Mouse (Mus musculus) spleen, adult 2 months (tissue): Measurements from ENCODE around the gene Psap. TPM values are rescaled to one million over a fixed set of nuclear protein-coding genes. Genes with fewer than 3 reads are reported as not detected.

ENCODE experiments used
- DNase-seq, 2 experiments: peaks; one replicate each; pipeline versions ENCODE4 v3.0.0 to v3.0.0-alpha.2; 2012 to 2021; ENCODE audit warnings: low spot score in 2 of 2, low read depth in 1 of 2
- H3K27ac ChIP-seq: fragments of 200-500 bp; 2 replicates; pipeline ENCODE4 v1.5.1; 2012; ENCODE audit warnings: low read length, inconsistent platforms; ENCODE audit not compliant: insufficient read depth
- H3K27me3 ChIP-seq: fragments of 200-500 bp; 2 replicates; pipeline ENCODE4 v1.6.1; 2012; ENCODE audit warnings: mild to moderate bottlenecking, moderate library complexity, low read length, inconsistent platforms; ENCODE audit not compliant: control insufficient read depth, insufficient read depth
- H3K36me3 ChIP-seq: fragments of 200-500 bp; 2 replicates; pipeline ENCODE4 v1.6.1; 2012; ENCODE audit warnings: mild to moderate bottlenecking, low read length, inconsistent platforms; ENCODE audit not compliant: control insufficient read depth, insufficient read depth
- H3K4me1 ChIP-seq: fragments of 200-500 bp; 2 replicates; pipeline ENCODE4 v1.6.1; 2011; ENCODE audit warnings: inconsistent platforms; ENCODE audit not compliant: control insufficient read depth, insufficient read depth, insufficient read length
- H3K4me3 ChIP-seq: fragments of 200-500 bp; 2 replicates; pipeline ENCODE4 v1.5.1; 2011; ENCODE audit warnings: mild to moderate bottlenecking, inconsistent platforms; ENCODE audit not compliant: insufficient read depth, insufficient read length; ENCODE audit errors: extremely low read depth
- CTCF ChIP-seq: fragments of 200-500 bp; IDR thresholded peaks from 2 replicates; pipeline ENCODE4 v1.5.1; 2011; ENCODE audit warnings: mild to moderate bottlenecking, inconsistent platforms; ENCODE audit not compliant: insufficient read depth, insufficient read length, insufficient replicate concordance; ENCODE audit errors: extremely low read depth
- POLR2A ChIP-seq: fragments of 200-500 bp; IDR thresholded peaks from 2 replicates; pipeline ENCODE4 v1.6.1; 2011; ENCODE audit warnings: low read depth, low read length, inconsistent platforms
- WGBS: fragments of 180-500 bp; shearing (Covaris S2); methylation state at CpG from one replicate; pipeline ENCODE4 v1.1.7; 2018; 5-methylcytosine and 5-hydroxymethylcytosine counted together
- polyA plus RNA-seq: library from polyadenylated mRNA; depleted of rRNA; stranded (reverse); fragments of >200 nt; gene quantifications from 2 replicates; pipeline ENCODE4 v1.2.3, GENCODE M21; 2012

Gene Psap
- polyA plus RNA-seq, 1 experiment, result 1,338 TPM

DNA sequence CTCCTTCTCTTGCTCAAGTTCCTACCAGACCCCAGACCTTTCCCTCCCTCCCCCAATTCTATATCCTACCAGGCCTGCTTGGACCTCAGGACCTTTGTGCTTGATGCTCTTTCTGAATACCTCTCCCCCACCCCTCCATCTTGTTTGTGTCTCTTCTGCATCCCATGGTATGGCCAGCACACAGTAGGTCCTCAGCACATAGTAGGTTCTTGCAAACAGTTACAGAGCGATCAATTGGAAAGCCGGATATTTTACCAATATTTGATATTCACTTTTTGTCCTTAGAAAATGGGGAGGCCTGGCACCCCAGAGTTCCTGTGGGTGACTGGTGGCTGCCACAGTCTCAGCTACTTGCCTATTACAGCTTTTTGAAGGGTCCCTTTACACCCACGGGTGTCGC, 57.6 kb downstream of the Psap start:
- H3K36me3 ChIP-seq, result no peaks in the 10 kb centered on the region
- 88% methylated on average over 4 of the region's 4 CpGs for WGBS
- H3K27ac ChIP-seq, result no peak overlapping the region
- TF ChIP-seq POLR2A, result no peak
- TF ChIP-seq CTCF, result no peak
- no peaks in the 10 kb centered on the region; the same call in 1 of the 2 replicates for H3K4me1 ChIP-seq
- DNase-seq, result no peak
- H3K27me3 ChIP-seq, result no peaks in the 10 kb centered on the region
- H3K4me3 ChIP-seq, result no peak overlapping the region

GRCm38 (mm10) chr10:60341528-60341927, 64.1 kb downstream of the Psap start:
- TF ChIP-seq POLR2A, result no peak
- no peak for TF ChIP-seq CTCF
- Histone ChIP-seq H3K36me3 (no peaks in the 10 kb centered on the region), H3K27me3 (no peaks in the 10 kb centered on the region), H3K4me1 (peaks cover 8% of the 10 kb centered on the region; the same call in 1 of the 2 replicates), H3K27ac (no peak overlapping the region), H3K4me3 (no peak overlapping the region)
- 30% methylated on average over 9 of the region's 9 CpGs for WGBS
- DNase-seq, result no peak

- Histone ChIP-seq H3K27ac (no peak overlapping the region), H3K36me3 (no peaks in the 10 kb centered on the region), H3K4me3 (no peak overlapping the region), H3K4me1 (peaks cover 17% of the 10 kb centered on the region; the same call in 1 of the 2 replicates), H3K27me3 (no peaks in the 10 kb centered on the region)
- WGBS, result 32% methylated on average over 3 of the region's 3 CpGs
- DNase-seq, result no peak
- no peak for TF ChIP-seq POLR2A
- TF ChIP-seq CTCF, result no peak
These were observed 66.7 kb downstream of the Psap start for GRCm38 (mm10) chr10:60344111-60344510.

GRCm38 (mm10) chr10:60346056-60346455, 68.6 kb downstream of the Psap start:
- H3K36me3 ChIP-seq, result no peaks in the 10 kb centered on the region
- H3K4me3 ChIP-seq, result no peak overlapping the region
- DNase-seq, result peak in 1 of 2 experiments; percentile 34
- H3K27ac ChIP-seq, result peak overlapping the region; percentile 34; the same call in 1 of the 2 replicates
- peaks cover 29% of the 10 kb centered on the region for H3K4me1 ChIP-seq
- WGBS, result 61% methylated on average over 4 of the region's 4 CpGs
- TF ChIP-seq CTCF (no peak), POLR2A (no peak)
- H3K27me3 ChIP-seq, result no peaks in the 10 kb centered on the region

GRCm38 (mm10) chr10:60346701-60347405, 69.4 kb downstream of the Psap start, which contains the start of gene Vsir:
Vsir (plus strand) TSS chr10:60346851.
- peak; percentile 55 to 79 for DNase-seq
- peak within 1 kb of the TSS; percentile 77 for H3K4me3 ChIP-seq
- peak; percentile 90 for TF ChIP-seq CTCF
- TF ChIP-seq POLR2A, result 0 out of 2 replicates have a peak, but pooled peaks have one; percentile 16
- H3K4me1 ChIP-seq, result peaks cover 35% of the 10 kb centered on the region
- no peaks in the 10 kb centered on the region for H3K36me3 ChIP-seq
- H3K27ac ChIP-seq, result peak within 1 kb of the TSS; percentile 93
- H3K27me3 ChIP-seq, result no peaks in the 10 kb centered on the region
- 1% methylated on average over 37 of the region's 37 CpGs for WGBS

DNA sequence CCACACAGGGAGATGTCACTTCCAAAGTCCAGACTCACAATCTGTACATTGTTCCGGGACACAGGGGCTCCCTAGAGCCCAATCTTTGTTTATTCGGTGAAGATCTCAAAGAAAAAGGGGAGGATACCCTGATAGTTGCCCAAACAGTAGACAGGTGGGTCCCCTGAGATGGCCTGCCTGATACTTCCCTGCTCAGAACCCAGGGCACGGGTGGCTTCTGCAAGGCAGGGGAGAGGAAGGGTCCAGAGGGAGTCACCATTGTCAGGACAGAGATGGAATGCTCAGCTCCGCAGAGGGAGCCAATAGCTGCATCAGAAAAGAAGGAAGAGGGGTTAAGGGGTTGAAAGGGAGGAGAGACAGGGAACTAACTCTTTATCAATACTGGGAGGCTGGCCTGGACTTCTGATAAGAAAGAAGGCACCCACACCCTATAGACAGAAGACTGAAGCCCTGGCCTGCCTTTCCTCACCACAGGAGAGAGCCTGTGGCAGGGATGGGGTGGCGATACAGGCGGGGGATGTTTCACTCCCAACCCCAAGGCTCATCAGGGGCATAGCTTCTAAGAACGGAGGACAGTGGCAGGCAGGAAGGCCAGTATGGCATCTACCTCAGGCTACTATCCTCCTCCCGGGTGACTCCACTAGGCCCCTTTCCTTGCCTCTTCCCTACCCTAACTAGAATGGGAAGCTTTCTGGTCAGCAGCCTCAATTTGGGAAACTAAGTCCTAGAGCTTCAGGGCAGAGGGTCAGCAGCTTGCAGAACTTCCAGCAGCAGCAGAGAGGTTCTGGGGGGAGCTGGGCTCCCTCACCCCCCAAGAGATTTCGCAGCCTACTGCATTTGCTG, 70.6 kb downstream of the Psap start:
- Histone ChIP-seq H3K4me3 (peak overlapping the region; percentile 77), H3K27ac (peak overlapping the region; percentile 93), H3K36me3 (no peaks in the 10 kb centered on the region), H3K27me3 (no peaks in the 10 kb centered on the region), H3K4me1 (peaks cover 42% of the 10 kb centered on the region)
- TF ChIP-seq POLR2A (no peak), CTCF (no peak)
- 55% methylated on average over 9 of the region's 9 CpGs for WGBS
- no peak for DNase-seq
